Mouse (Mus musculus) embryonic facial prominence, embryonic 14.5 days (tissue): Measurements from ENCODE around the gene Fam83d. TPM values are rescaled to one million over a fixed set of nuclear protein-coding genes. Genes with fewer than 3 reads are reported as not detected.

Source experiments
- microRNA-seq: library from miRNA; unstranded; fragments of <30 nt; microRNA quantifications from one replicate; pipeline ENCODE4, GENCODE M21; 2016; ENCODE audit warnings: borderline number of aligned reads
- polyA plus RNA-seq: library from polyadenylated mRNA; unstranded; fragments of >200 nt; fragmentation: Nextera tagmentation; extraction: Ambion mirVana; gene quantifications from 2 replicates; pipeline ENCODE4 v1.2.1, GENCODE M21; 2014

Gene Fam83d
- polyA plus RNA-seq, 1 experiment from 2014 or later = 30.7 TPM

Small RNA genes lying within 50 kb of the gene (microRNA-seq; reads per million reads assigned to microRNA genes)
- not detected for gene Gm26141

Other genes starting within 250 kb of the Fam83d start
- gene Slc32a1, start 157.3 kb upstream of the Fam83d start, polyA plus RNA-seq = 0.07 TPM in 1 of 2 replicates, not detected in the other
- gene Actr5, start 143.2 kb upstream of the Fam83d start, polyA plus RNA-seq = 10.6 and 13.0 TPM in 2 replicates
- 4.3 and 4.7 TPM in 2 replicates for gene Ppp1r16b, start 102.7 kb upstream of the Fam83d start, polyA plus RNA-seq
- 10.4 and 13.1 TPM in 2 replicates for gene Dhx35, start 26.7 kb downstream of the Fam83d start, polyA plus RNA-seq